Mouse (Mus musculus): ENCODE results near the gene C4b. TPM values are rescaled to one million over a fixed set of nuclear protein-coding genes. Genes with fewer than 3 reads are reported as not detected.
"Not testable (repeated sequence)": the region's sequence is repeated elsewhere in the genome, so short reads cannot be mapped to it uniquely, and the experiment has no call there.

C4b gene
- polyA plus RNA-seq, 1 experiment from 2014 or later, result 26.6 TPM

DNA sequence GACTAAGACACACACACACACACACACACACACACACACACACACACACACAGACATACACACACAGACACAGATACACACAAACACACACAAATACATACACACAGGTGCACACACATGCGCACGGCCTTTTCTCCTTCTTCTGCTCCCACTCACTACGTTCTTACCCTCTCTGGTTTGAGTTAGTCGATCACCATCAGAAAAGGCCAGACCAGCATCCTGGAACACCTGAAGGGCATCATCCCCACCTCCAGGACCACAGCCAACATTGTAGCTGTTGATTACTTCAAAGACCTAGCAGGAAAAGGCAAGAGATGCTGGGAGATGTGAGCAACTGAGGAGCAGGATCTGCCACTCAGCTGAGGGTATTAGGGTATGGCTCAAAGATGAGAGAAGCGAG, 6.2 kb downstream of the C4b start:
- H3K36me3 ChIP-seq (ENCODE audit: control insufficient read depth, insufficient read depth); H3K27me3 ChIP-seq (ENCODE audit: control insufficient read depth, insufficient read depth, low read depth, low read length); H3K4me2 ChIP-seq (ENCODE audit: low read depth, low read length); H3K27ac ChIP-seq (ENCODE audit: low read length); H3K9me3 ChIP-seq (replicated peaks; ENCODE audit: control insufficient read depth, low read length); H3K9ac ChIP-seq (ENCODE audit: low read depth, low read length); H3K4me1 ChIP-seq (ENCODE audit: control insufficient read depth, low read depth, low read length); H3K4me3 ChIP-seq (ENCODE audit: low read depth, low read length); ATAC-seq (ENCODE audit: low read depth): not testable (repeated sequence)
- 58% methylated on average over 5 of the region's 5 CpGs for WGBS (ENCODE audit: insufficient replicate concordance)

DNA sequence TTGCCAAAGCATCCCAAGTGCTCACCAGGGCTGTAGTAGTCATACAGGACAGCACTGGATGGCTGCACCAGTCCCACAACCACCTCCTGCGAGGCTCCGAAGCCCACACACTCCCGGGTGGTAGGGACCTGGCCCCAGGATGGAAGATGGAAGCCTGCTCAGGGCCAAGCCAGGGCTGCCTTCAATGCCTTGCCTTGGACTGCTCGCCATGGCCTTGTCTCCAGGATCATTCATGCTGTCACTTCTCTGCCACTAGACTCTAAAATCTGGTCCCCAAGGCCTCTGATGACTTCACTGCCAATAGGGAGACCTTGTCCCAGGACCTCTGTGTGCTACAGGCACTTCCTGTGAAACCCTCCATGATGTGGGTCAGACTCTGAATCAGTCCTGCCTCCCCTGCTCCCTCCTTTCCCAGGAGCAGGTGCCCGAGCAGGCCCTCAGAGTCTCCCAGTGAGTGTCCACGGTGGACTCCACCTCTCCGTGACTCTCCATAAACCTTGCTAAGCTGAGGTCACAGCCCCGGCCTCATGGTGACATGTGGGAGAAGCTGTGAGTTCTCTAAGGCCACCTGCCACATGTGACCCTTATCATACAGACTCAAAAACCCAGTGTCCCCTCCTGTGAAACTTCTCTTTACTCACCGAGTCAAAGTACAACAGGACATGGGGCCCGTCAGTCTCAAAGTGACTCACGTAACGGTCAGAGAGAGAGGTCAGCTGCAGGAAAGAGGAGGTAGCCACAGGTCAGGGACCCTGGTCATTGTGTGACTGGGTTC, 13.7 kb downstream of the C4b start:
- ATAC-seq (ENCODE audit: low read depth), result peak; percentile 40
- not testable (repeated sequence) for H3K9me3 ChIP-seq (replicated peaks; ENCODE audit: control insufficient read depth, low read length); H3K36me3 ChIP-seq (ENCODE audit: control insufficient read depth, insufficient read depth); H3K4me1 ChIP-seq (ENCODE audit: control insufficient read depth, low read depth, low read length); H3K9ac ChIP-seq (ENCODE audit: low read depth, low read length); H3K27me3 ChIP-seq (ENCODE audit: control insufficient read depth, insufficient read depth, low read depth, low read length); H3K4me3 ChIP-seq (ENCODE audit: low read depth, low read length); H3K27ac ChIP-seq (ENCODE audit: low read length); H3K4me2 ChIP-seq (ENCODE audit: low read depth, low read length)
- 64% methylated on average over 11 of the region's 12 CpGs for WGBS (ENCODE audit: insufficient replicate concordance)

DNA sequence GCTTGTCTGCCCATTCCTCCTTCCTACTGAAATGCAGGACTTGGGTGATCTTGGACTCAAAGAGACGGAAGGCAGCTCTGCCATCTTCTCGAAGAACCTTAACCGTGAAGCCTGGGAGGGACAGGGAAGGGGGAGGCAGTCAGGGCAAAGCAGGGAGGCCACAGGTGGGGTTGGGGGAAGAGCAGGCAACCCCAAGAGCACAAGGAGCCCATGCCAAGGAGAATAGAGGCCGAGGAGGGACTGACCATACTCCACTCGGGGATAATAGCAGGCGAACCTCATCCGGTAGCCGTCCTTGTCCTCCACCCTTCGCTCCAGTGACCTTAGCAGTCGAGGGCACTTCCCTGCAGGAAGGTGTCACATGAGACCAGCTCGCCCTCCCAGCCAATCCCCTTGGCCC, 14.5 kb downstream of the C4b start:
- 67% methylated on average over 11 of the region's 11 CpGs for WGBS (ENCODE audit: insufficient replicate concordance)
- H3K9ac ChIP-seq (ENCODE audit: low read depth, low read length); H3K4me3 ChIP-seq (ENCODE audit: low read depth, low read length); H3K27me3 ChIP-seq (ENCODE audit: control insufficient read depth, insufficient read depth, low read depth, low read length); H3K36me3 ChIP-seq (ENCODE audit: control insufficient read depth, insufficient read depth); H3K9me3 ChIP-seq (replicated peaks; ENCODE audit: control insufficient read depth, low read length); H3K4me2 ChIP-seq (ENCODE audit: low read depth, low read length); H3K4me1 ChIP-seq (ENCODE audit: control insufficient read depth, low read depth, low read length); H3K27ac ChIP-seq (ENCODE audit: low read length); ATAC-seq (ENCODE audit: low read depth): not testable (repeated sequence)

DNA sequence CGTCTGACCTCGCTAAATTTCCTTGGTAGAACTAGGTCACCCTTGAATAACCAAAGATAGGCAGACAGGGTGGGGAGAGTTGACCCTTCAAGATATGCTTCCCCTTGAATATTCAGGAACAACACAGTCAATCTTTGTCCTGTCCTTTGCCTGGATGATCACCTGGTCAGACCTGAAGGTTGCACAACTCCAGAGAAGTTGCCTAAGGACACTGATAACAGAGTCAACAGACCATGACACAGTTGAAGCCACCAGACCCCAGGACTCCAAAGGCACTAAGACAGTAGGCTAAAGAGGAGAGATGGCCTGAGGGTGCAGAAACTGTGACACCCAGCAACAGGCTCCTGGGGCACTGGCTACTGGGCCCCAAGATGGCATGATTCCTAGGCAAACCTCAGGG, 15.8 kb downstream of the C4b start:
- H3K36me3 ChIP-seq (ENCODE audit: control insufficient read depth, insufficient read depth), result no peaks in the 10 kb centered on the region
- peaks cover 2% of the 10 kb centered on the region; the same call in 1 of the 2 replicates for H3K9me3 ChIP-seq (replicated peaks; ENCODE audit: control insufficient read depth, low read length)
- H3K4me1 ChIP-seq (ENCODE audit: control insufficient read depth, low read depth, low read length), result no peaks in the 10 kb centered on the region
- ATAC-seq (ENCODE audit: low read depth), result peak; percentile 81
- WGBS (ENCODE audit: insufficient replicate concordance), result 57% methylated on average over 2 of the region's 2 CpGs
- H3K27ac ChIP-seq (ENCODE audit: low read length), result peak overlapping the region; percentile 64
- no peaks in the 10 kb centered on the region for H3K27me3 ChIP-seq (ENCODE audit: control insufficient read depth, insufficient read depth, low read depth, low read length)
- H3K4me2 ChIP-seq (ENCODE audit: low read depth, low read length), result no peak overlapping the region
- no peak overlapping the region for H3K4me3 ChIP-seq (ENCODE audit: low read depth, low read length)
- no peak overlapping the region for H3K9ac ChIP-seq (ENCODE audit: low read depth, low read length)

DNA sequence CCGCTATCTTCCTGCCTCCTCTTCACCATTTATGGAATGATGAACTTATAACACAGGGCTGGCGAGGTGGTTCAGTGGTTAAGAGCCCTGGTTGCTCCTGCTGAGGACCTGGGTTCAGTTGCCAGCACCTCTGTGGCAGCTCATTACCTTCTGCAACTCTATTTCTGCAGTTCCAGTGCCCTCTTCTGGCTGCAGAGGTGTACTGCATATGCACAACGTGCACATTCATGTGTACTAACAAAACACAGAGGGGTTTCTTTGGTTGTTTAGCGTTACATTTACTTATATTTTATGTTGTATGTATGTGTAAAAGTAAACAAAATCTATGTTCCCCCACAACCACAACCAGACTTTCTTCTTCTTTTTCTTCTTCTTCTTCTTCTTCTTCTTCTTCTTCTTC, 20.6 kb downstream of the C4b start:
- ATAC-seq (ENCODE audit: low read depth), result no peak

DNA sequence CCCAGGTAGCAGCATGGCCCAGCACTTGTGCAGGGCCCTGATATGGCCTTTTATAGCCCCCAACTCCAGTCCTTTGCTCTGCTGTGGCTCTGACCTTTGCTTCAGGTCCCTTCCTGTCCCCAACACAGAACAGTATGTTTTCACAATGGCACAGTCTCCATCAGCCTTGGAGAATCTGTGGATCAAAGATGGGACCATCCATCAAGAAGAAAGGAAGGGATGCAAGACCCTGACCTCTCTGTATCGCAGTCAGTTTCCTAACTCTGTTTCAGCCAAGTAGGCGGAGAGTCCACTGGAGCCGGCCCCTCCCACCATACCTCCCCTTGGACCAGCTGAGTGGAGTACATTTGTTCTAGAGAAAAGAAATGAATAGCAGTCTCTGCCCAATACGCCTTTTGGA, 21.4 kb downstream of the C4b start:
- H3K36me3 ChIP-seq (ENCODE audit: control insufficient read depth, insufficient read depth); H3K4me1 ChIP-seq (ENCODE audit: control insufficient read depth, low read depth, low read length); H3K9ac ChIP-seq (ENCODE audit: low read depth, low read length); H3K9me3 ChIP-seq (replicated peaks; ENCODE audit: control insufficient read depth, low read length); H3K27ac ChIP-seq (ENCODE audit: low read length); H3K4me2 ChIP-seq (ENCODE audit: low read depth, low read length); H3K27me3 ChIP-seq (ENCODE audit: control insufficient read depth, insufficient read depth, low read depth, low read length); ATAC-seq (ENCODE audit: low read depth); H3K4me3 ChIP-seq (ENCODE audit: low read depth, low read length): not testable (repeated sequence)
- 72% methylated on average over 2 of the region's 4 CpGs for WGBS (ENCODE audit: insufficient replicate concordance)

More for the DNA sequence above, 20.6 kb downstream of the C4b start:
- H3K27ac ChIP-seq (ENCODE audit: low read length), result no peak overlapping the region
- WGBS (ENCODE audit: insufficient replicate concordance), result 51% methylated on average over 4 of the region's 4 CpGs
- H3K36me3 ChIP-seq (ENCODE audit: control insufficient read depth, insufficient read depth), result no peaks in the 10 kb centered on the region
- H3K4me1 ChIP-seq (ENCODE audit: control insufficient read depth, low read depth, low read length), result no peaks in the 10 kb centered on the region
- H3K9me3 ChIP-seq (replicated peaks; ENCODE audit: control insufficient read depth, low read length), result peaks cover 3% of the 10 kb centered on the region; the same call in 1 of the 2 replicates
- no peak overlapping the region for H3K4me3 ChIP-seq (ENCODE audit: low read depth, low read length)
- H3K27me3 ChIP-seq (ENCODE audit: control insufficient read depth, insufficient read depth, low read depth, low read length), result no peaks in the 10 kb centered on the region
- no peak overlapping the region for H3K9ac ChIP-seq (ENCODE audit: low read depth, low read length)
- H3K4me2 ChIP-seq (ENCODE audit: low read depth, low read length), result no peak overlapping the region

DNA sequence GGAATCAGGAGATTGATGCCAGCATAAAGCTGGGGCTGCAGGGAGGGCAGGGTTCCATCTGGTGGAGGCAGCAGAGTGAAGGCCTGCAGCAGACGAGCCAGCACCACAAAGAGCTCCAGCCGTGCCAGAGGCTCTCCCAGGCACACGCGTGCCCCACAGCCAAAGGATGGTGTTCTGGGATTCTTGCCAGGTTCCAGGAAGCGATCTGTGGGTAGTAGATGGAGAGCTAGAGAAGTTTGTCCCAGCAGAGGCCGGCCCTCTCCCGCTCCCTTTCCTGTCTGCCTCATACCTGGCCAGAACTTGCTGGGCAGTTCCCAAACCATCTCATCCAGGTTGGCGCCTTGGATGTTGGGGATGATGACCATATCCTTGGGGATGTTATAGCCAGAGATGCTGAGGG, 23.8 kb downstream of the C4b start:
- 50% methylated on average over 8 of the region's 8 CpGs for WGBS (ENCODE audit: insufficient replicate concordance)
- H3K36me3 ChIP-seq (ENCODE audit: control insufficient read depth, insufficient read depth); ATAC-seq (ENCODE audit: low read depth); H3K9me3 ChIP-seq (replicated peaks; ENCODE audit: control insufficient read depth, low read length); H3K27ac ChIP-seq (ENCODE audit: low read length); H3K4me1 ChIP-seq (ENCODE audit: control insufficient read depth, low read depth, low read length); H3K27me3 ChIP-seq (ENCODE audit: control insufficient read depth, insufficient read depth, low read depth, low read length); H3K4me2 ChIP-seq (ENCODE audit: low read depth, low read length); H3K4me3 ChIP-seq (ENCODE audit: low read depth, low read length); H3K9ac ChIP-seq (ENCODE audit: low read depth, low read length): not testable (repeated sequence)

DNA sequence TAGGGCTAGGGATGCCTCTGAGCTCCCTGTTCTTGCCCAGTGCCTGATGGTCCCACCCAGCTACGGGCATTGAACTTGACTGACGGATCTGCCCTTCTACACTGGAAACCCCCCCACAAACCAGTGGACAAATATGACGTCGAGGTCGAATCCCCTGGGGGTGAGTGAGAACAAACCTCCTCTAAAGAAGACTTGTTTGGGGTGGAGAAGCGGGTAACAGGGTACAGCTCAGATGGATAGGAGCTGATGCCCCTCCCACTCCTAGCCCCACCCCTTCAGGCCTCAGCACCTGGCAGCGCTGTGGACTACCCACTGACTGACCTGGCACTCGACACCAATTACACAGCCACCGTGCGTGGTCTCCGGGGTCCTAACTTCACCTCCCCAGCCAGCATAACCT, 26.3 kb downstream of the C4b start:
- no peak for ATAC-seq (ENCODE audit: low read depth)
- 65% methylated on average over 11 of the region's 11 CpGs for WGBS (ENCODE audit: insufficient replicate concordance)
- H3K27ac ChIP-seq (ENCODE audit: low read length), result no peak overlapping the region

DNA sequence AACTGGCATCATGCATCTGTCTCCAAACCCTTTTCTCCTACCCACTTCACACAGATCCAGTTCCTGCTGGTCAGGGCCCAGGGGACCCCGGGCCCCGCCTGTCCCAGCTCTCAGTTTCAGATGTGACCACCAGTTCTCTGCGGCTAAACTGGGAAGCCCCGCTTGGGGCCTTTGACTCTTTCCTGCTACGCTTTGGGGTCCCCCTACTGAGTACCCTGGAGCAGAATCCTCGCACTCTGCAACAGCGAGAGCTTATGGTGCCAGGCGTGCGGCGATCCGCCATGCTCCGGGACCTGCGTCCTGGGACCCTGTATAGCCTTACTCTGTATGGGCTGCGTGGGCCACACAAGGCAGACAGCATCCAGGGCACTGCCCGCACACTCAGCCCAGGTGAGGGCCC, 27.4 kb downstream of the C4b start:
- Histone ChIP-seq H3K36me3 (ENCODE audit: control insufficient read depth, insufficient read depth) (no peaks in the 10 kb centered on the region), H3K9me3 (replicated peaks; ENCODE audit: control insufficient read depth, low read length) (no peaks in the 10 kb centered on the region), H3K27ac (ENCODE audit: low read length) (no peak overlapping the region), H3K4me1 (ENCODE audit: control insufficient read depth, low read depth, low read length) (no peaks in the 10 kb centered on the region), H3K4me3 (ENCODE audit: low read depth, low read length) (no peak overlapping the region), H3K9ac (ENCODE audit: low read depth, low read length) (no peak overlapping the region), H3K27me3 (ENCODE audit: control insufficient read depth, insufficient read depth, low read depth, low read length) (no peaks in the 10 kb centered on the region), H3K4me2 (ENCODE audit: low read depth, low read length) (no peak overlapping the region)
- 81% methylated on average over 15 of the region's 15 CpGs for WGBS (ENCODE audit: insufficient replicate concordance)
- no peak for ATAC-seq (ENCODE audit: low read depth)

More for the DNA sequence above, 26.3 kb downstream of the C4b start:
- Histone ChIP-seq H3K4me1 (ENCODE audit: control insufficient read depth, low read depth, low read length) (no peaks in the 10 kb centered on the region), H3K4me2 (ENCODE audit: low read depth, low read length) (no peak overlapping the region), H3K9me3 (replicated peaks; ENCODE audit: control insufficient read depth, low read length) (no peaks in the 10 kb centered on the region), H3K27me3 (ENCODE audit: control insufficient read depth, insufficient read depth, low read depth, low read length) (no peaks in the 10 kb centered on the region), H3K36me3 (ENCODE audit: control insufficient read depth, insufficient read depth) (no peaks in the 10 kb centered on the region), H3K4me3 (ENCODE audit: low read depth, low read length) (no peak overlapping the region), H3K9ac (ENCODE audit: low read depth, low read length) (no peak overlapping the region)

All from liver, embryonic 16.5 days (tissue).